Mouse (Mus musculus): ENCODE results near the gene Tmem39a. TPM values are rescaled to one million over a fixed set of nuclear protein-coding genes. Genes with fewer than 3 reads are reported as not detected.

Tmem39a gene
- polyA plus RNA-seq, 1 experiment from 2014 or later = 70.3 TPM

GRCm38 (mm10) chr16:38622283-38622682 is 63.8 kb downstream of the Tmem39a start:
- no peak for ATAC-seq (replicated peaks; ENCODE audit: low FRiP score, low read depth)
- DNase-seq (ENCODE audit: low spot score) = peak; percentile 52
- 69% methylated on average over 2 of the region's 2 CpGs for WGBS
- Histone ChIP-seq H3K4me3 (replicated peaks; ENCODE audit: low read depth, low read length) (no peak overlapping the region), H3K4me1 (replicated peaks; ENCODE audit: insufficient read depth, low read length) (no peaks in the 10 kb centered on the region), H3K27ac (peak overlapping the region; percentile 50; the same call in 1 of the 2 replicates), H3K36me3 (ENCODE audit: insufficient read depth, low read length) (peaks cover 4% of the 10 kb centered on the region; the same call in 1 of the 2 replicates), H3K9ac (ENCODE audit: low read depth, low read length) (no peak overlapping the region), H3K4me2 (ENCODE audit: low read length) (no peak overlapping the region), H3K27me3 (ENCODE audit: insufficient read depth, low read length) (no peaks in the 10 kb centered on the region), H3K9me3 (replicated peaks; ENCODE audit: low read length) (no peaks in the 10 kb centered on the region)
- TF ChIP-seq CTCF (IDR thresholded peaks at IDR 0.05; ENCODE audit: low read depth) = peak; percentile 47

DNA sequence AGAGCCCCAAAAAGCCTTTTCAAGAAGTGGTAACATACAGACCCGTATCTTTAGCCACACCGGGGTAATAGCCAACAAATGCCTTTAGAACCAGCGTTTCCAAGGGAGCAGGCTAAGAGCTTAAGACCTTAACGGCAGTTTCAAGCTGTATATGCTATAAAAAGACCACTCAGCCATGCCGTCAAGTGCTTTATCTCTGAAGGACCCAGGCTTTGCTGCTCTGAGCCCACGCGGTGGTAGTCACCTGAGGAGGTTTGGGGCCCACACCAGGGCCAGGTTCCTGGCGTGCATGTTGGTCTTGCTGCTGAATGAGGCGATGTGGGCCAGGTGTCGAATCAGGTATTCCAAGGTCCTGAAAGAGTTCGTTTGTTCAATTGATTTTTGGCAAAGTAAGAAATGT is 65.8 kb downstream of the Tmem39a start:
- ATAC-seq (replicated peaks; ENCODE audit: low FRiP score, low read depth) = no peak
- 70% methylated on average over 11 of the region's 11 CpGs for WGBS
- no peak for TF ChIP-seq CTCF (IDR thresholded peaks at IDR 0.05; ENCODE audit: low read depth)
- no peak for DNase-seq (ENCODE audit: low spot score)
- Histone ChIP-seq H3K4me2 (ENCODE audit: low read length) (no peak overlapping the region), H3K4me3 (replicated peaks; ENCODE audit: low read depth, low read length) (no peak overlapping the region), H3K36me3 (ENCODE audit: insufficient read depth, low read length) (no peaks in the 10 kb centered on the region), H3K9ac (ENCODE audit: low read depth, low read length) (no peak overlapping the region), H3K9me3 (replicated peaks; ENCODE audit: low read length) (no peaks in the 10 kb centered on the region), H3K4me1 (replicated peaks; ENCODE audit: insufficient read depth, low read length) (no peaks in the 10 kb centered on the region), H3K27me3 (ENCODE audit: insufficient read depth, low read length) (no peaks in the 10 kb centered on the region), H3K27ac (no peak overlapping the region)

DNA sequence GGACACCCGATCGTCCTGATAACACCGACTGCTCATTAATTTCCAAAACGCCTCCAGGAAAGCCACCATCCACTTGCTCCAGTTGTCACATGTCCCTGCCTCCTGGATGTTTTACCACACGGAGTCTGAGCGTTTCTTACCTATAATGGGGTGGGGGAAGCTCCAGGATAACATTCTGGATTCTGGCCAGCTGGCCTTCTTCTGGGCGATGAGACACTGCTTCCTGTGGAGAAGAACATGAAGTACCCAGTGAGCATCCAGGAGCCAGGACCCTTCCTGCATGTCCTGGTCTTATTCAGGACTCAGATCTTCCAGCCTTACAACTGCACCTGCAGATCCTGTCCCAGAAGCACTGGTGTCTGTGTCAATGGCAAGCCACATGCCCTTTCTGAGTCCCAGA is 66.9 kb downstream of the Tmem39a start:
- H3K4me1 ChIP-seq (replicated peaks; ENCODE audit: insufficient read depth, low read length) = no peaks in the 10 kb centered on the region
- ATAC-seq (replicated peaks; ENCODE audit: low FRiP score, low read depth) = no peak
- H3K4me3 ChIP-seq (replicated peaks; ENCODE audit: low read depth, low read length) = no peak overlapping the region

GRCm38 (mm10) chr16:38625811-38626369 is 67.4 kb downstream of the Tmem39a start:
- no peaks in the 10 kb centered on the region for H3K4me1 ChIP-seq (replicated peaks; ENCODE audit: insufficient read depth, low read length)
- ATAC-seq (replicated peaks; ENCODE audit: low FRiP score, low read depth) (no peak), DNase-seq (ENCODE audit: low spot score) (no peak)
- no peaks in the 10 kb centered on the region for H3K9me3 ChIP-seq (replicated peaks; ENCODE audit: low read length)
- H3K9ac ChIP-seq (ENCODE audit: low read depth, low read length) = no peak overlapping the region
- 72% methylated on average over 10 of the region's 10 CpGs for WGBS
- no peak overlapping the region for H3K4me3 ChIP-seq (replicated peaks; ENCODE audit: low read depth, low read length)
- H3K27ac ChIP-seq = no peak overlapping the region
- no peak overlapping the region for H3K4me2 ChIP-seq (ENCODE audit: low read length)
- no peaks in the 10 kb centered on the region for H3K36me3 ChIP-seq (ENCODE audit: insufficient read depth, low read length)
- no peak for TF ChIP-seq CTCF (IDR thresholded peaks at IDR 0.05; ENCODE audit: low read depth)
- H3K27me3 ChIP-seq (ENCODE audit: insufficient read depth, low read length) = no peaks in the 10 kb centered on the region

More for the DNA sequence above, 66.9 kb downstream of the Tmem39a start:
- no peak overlapping the region for H3K9ac ChIP-seq (ENCODE audit: low read depth, low read length)
- H3K9me3 ChIP-seq (replicated peaks; ENCODE audit: low read length) = no peaks in the 10 kb centered on the region
- H3K4me2 ChIP-seq (ENCODE audit: low read length) = no peak overlapping the region
- H3K27me3 ChIP-seq (ENCODE audit: insufficient read depth, low read length) = no peaks in the 10 kb centered on the region
- TF ChIP-seq CTCF (IDR thresholded peaks at IDR 0.05; ENCODE audit: low read depth) = no peak
- H3K36me3 ChIP-seq (ENCODE audit: insufficient read depth, low read length) = no peaks in the 10 kb centered on the region
- H3K27ac ChIP-seq = no peak overlapping the region
- DNase-seq (ENCODE audit: low spot score) = no peak
- 72% methylated on average over 7 of the region's 7 CpGs for WGBS

- Histone ChIP-seq H3K9ac (ENCODE audit: low read depth, low read length) (no peak overlapping the region), H3K27ac (no peak overlapping the region), H3K36me3 (ENCODE audit: insufficient read depth, low read length) (no peaks in the 10 kb centered on the region), H3K4me2 (ENCODE audit: low read length) (no peak overlapping the region), H3K27me3 (ENCODE audit: insufficient read depth, low read length) (no peaks in the 10 kb centered on the region), H3K4me1 (replicated peaks; ENCODE audit: insufficient read depth, low read length) (no peaks in the 10 kb centered on the region), H3K4me3 (replicated peaks; ENCODE audit: low read depth, low read length) (no peak overlapping the region), H3K9me3 (replicated peaks; ENCODE audit: low read length) (no peaks in the 10 kb centered on the region)
- TF ChIP-seq CTCF (IDR thresholded peaks at IDR 0.05; ENCODE audit: low read depth) = peak; percentile 74
- WGBS = 71% methylated on average over 6 of the region's 6 CpGs
- DNase-seq (ENCODE audit: low spot score) = peak; percentile 32
- no peak for ATAC-seq (replicated peaks; ENCODE audit: low FRiP score, low read depth)
These were observed 73.6 kb downstream of the Tmem39a start for GRCm38 (mm10) chr16:38632147-38632546.

DNA sequence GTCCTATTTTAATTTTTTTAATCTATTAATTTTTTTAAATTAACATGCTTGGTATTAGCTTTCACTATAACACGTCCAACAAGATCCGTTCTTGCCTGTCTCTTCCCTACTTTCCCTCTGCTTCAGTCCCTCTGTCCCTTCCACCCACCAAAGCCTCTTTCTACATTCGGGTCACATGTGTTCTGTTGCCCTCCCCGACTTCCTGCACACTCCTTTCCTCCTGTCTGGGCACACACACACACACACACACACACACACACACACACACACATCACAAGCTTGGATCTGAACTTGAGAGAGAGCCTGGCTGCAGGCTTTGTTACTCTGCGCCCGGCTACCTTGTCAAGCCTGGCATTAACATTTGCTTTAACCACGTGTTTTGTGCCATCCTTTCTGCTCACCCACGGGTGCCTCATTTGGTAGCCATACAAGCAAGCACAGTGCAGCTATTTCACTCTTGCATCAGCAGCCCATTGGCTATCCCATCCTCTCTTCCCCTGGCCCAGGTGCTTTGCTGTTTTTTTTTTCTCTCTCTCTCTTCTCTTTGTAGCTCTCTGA is 77.4 kb downstream of the Tmem39a start:
- H3K4me1 ChIP-seq (replicated peaks; ENCODE audit: insufficient read depth, low read length) = no peaks in the 10 kb centered on the region
- no peak overlapping the region for H3K4me3 ChIP-seq (replicated peaks; ENCODE audit: low read depth, low read length)
- H3K4me2 ChIP-seq (ENCODE audit: low read length) = no peak overlapping the region
- H3K9me3 ChIP-seq (replicated peaks; ENCODE audit: low read length) = no peaks in the 10 kb centered on the region
- no peaks in the 10 kb centered on the region for H3K36me3 ChIP-seq (ENCODE audit: insufficient read depth, low read length)
- H3K27me3 ChIP-seq (ENCODE audit: insufficient read depth, low read length) = no peaks in the 10 kb centered on the region
- 79% methylated on average over 8 of the region's 8 CpGs for WGBS
- H3K27ac ChIP-seq = no peak overlapping the region
- TF ChIP-seq CTCF (IDR thresholded peaks at IDR 0.05; ENCODE audit: low read depth) = no peak
- DNase-seq (ENCODE audit: low spot score) (no peak), ATAC-seq (replicated peaks; ENCODE audit: low FRiP score, low read depth) (no peak)
- no peak overlapping the region for H3K9ac ChIP-seq (ENCODE audit: low read depth, low read length)
